Mouse (Mus musculus) midbrain, postnatal 0 days (tissue): ENCODE measurements around the gene Tmem213. TPM values are rescaled to one million over a fixed set of nuclear protein-coding genes. Genes with fewer than 3 reads are reported as not detected.

ENCODE experiments used
- ATAC-seq: fragments of 200-750 bp; cut with Nextera tagmentation; 2 replicates; pipeline ENCODE4 v1.8.0; 2017; ENCODE audit warnings: moderate number of reproducible peaks, mild to moderate bottlenecking, moderate TSS enrichment, moderate library complexity; ENCODE audit not compliant: low FRiP score
- DNase-seq: peaks from one replicate; pipeline ENCODE4 v3.0.0-alpha.2; 2015; ENCODE audit warnings: low spot score
- H3K27ac ChIP-seq: fragments of 300-500 bp; sonication (generic); 2 replicates; pipeline ENCODE4 v1.5.1; 2014; ENCODE audit warnings: low read depth, mild to moderate bottlenecking, low read length, mixed read lengths
- H3K27me3 ChIP-seq: fragments of 300-500 bp; sonication (generic); 2 replicates; pipeline ENCODE4 v1.6.1; 2014; ENCODE audit warnings: low read length, control low read depth, mixed read lengths; ENCODE audit not compliant: insufficient read depth
- H3K36me3 ChIP-seq: fragments of 300-500 bp; sonication (generic); 2 replicates; pipeline ENCODE4 v1.6.1; 2014; ENCODE audit warnings: low read length, control low read depth, mixed read lengths; ENCODE audit not compliant: insufficient read depth
- H3K4me1 ChIP-seq: fragments of 300-500 bp; sonication (generic); 2 replicates; pipeline ENCODE4 v1.6.1; 2014; ENCODE audit warnings: mild to moderate bottlenecking, control low read depth, antibody characterized with exemption, low read length, mixed read lengths; ENCODE audit not compliant: insufficient read depth
- H3K4me2 ChIP-seq: fragments of 300-500 bp; sonication (generic); 2 replicates; pipeline ENCODE4 v1.6.1; 2014; ENCODE audit warnings: low read depth, mild to moderate bottlenecking, low read length, mixed read lengths; ENCODE audit not compliant: poor library complexity, severe bottlenecking
- H3K4me3 ChIP-seq: fragments of 300-500 bp; sonication (generic); 2 replicates; pipeline ENCODE4 v1.5.1; 2014; ENCODE audit warnings: low read depth, mild to moderate bottlenecking, low read length, moderate library complexity
- H3K9ac ChIP-seq: fragments of 300-500 bp; sonication (generic); replicated peaks from 2 replicates; pipeline ENCODE4 v1.6.1; 2014; ENCODE audit warnings: mild to moderate bottlenecking, low read length, moderate library complexity, mixed read lengths; ENCODE audit not compliant: poor library complexity, severe bottlenecking
- H3K9me3 ChIP-seq: fragments of 300-500 bp; sonication (generic); 2 replicates; pipeline ENCODE4 v1.6.1; 2016; ENCODE audit warnings: low read length, control low read depth
- CTCF ChIP-seq: IDR thresholded peaks from 2 replicates; pipeline ENCODE4 v1.5.1; 2016; ENCODE audit warnings: antibody characterized with exemption, mild to moderate bottlenecking
- WGBS: fragments of 180-500 bp; shearing (Covaris S2); extraction: QIAGEN DNeasy Blood & Tissue Kit; methylation state at CpG from one replicate; pipeline ENCODE4 v1.1.7; 2014; 5-methylcytosine and 5-hydroxymethylcytosine counted together
- polyA plus RNA-seq: library from polyadenylated mRNA; unstranded; fragments of >200 nt; fragmentation: Nextera tagmentation; extraction: Ambion mirVana; gene quantifications from 2 replicates; pipeline ENCODE4 v1.2.1, GENCODE M21; 2015
- total RNA-seq: library from RNA; depleted of rRNA; stranded (reverse); fragments of >200 nt; gene quantifications from 2 replicates; pipeline ENCODE4 v1.2.3, GENCODE M21; 2014

Gene Tmem213
- total and polyA plus RNA-seq, 2 experiments from 2014 or later: 0.26 TPM; not detected in 1

- no peak overlapping the region for H3K4me2 ChIP-seq
- no peaks in the 10 kb centered on the region for H3K4me1 ChIP-seq
- ATAC-seq: no peak
- WGBS: 88% methylated on average over 14 of the region's 14 CpGs
- H3K9ac ChIP-seq: no peak overlapping the region
- H3K4me3 ChIP-seq: no peak overlapping the region
- no peak for DNase-seq
- no peaks in the 10 kb centered on the region for H3K27me3 ChIP-seq
- no peak overlapping the region for H3K27ac ChIP-seq
- peaks cover 36% of the 10 kb centered on the region for H3K36me3 ChIP-seq
- TF ChIP-seq CTCF: no peak
- H3K9me3 ChIP-seq: no peaks in the 10 kb centered on the region
Observed at GRCm38 (mm10) chr6:38128115-38128514, 19.1 kb downstream of the Tmem213 start.

GRCm38 (mm10) chr6:38129883-38130282 is 20.8 kb downstream of the Tmem213 start:
- Histone ChIP-seq H3K27ac (no peak overlapping the region), H3K27me3 (no peaks in the 10 kb centered on the region), H3K9ac (no peak overlapping the region), H3K4me1 (no peaks in the 10 kb centered on the region), H3K4me3 (no peak overlapping the region), H3K9me3 (no peaks in the 10 kb centered on the region), H3K4me2 (no peak overlapping the region), H3K36me3 (peaks cover 40% of the 10 kb centered on the region)
- ATAC-seq (no peak), DNase-seq (no peak)
- peak; percentile 39 for TF ChIP-seq CTCF
- 99% methylated on average over 5 of the region's 5 CpGs for WGBS

- no peak overlapping the region for H3K4me3 ChIP-seq
- H3K27ac ChIP-seq: no peak overlapping the region
- TF ChIP-seq CTCF: no peak
- peaks cover 40% of the 10 kb centered on the region for H3K36me3 ChIP-seq
- 69% methylated on average over 4 of the region's 4 CpGs for WGBS
- no peaks in the 10 kb centered on the region for H3K4me1 ChIP-seq
- H3K4me2 ChIP-seq: no peak overlapping the region
- H3K9ac ChIP-seq: no peak overlapping the region
- no peaks in the 10 kb centered on the region for H3K9me3 ChIP-seq
- no peak for ATAC-seq
- no peaks in the 10 kb centered on the region for H3K27me3 ChIP-seq
- DNase-seq: peak; percentile 57
Observed at GRCm38 (mm10) chr6:38131801-38132231, 22.8 kb downstream of the Tmem213 start.

GRCm38 (mm10) chr6:38134806-38135559 is 25.9 kb downstream of the Tmem213 start:
- Histone ChIP-seq H3K36me3 (peaks cover 28% of the 10 kb centered on the region), H3K4me2 (no peak overlapping the region), H3K9ac (no peak overlapping the region), H3K9me3 (no peaks in the 10 kb centered on the region), H3K27me3 (no peaks in the 10 kb centered on the region), H3K4me1 (no peaks in the 10 kb centered on the region), H3K4me3 (no peak overlapping the region), H3K27ac (no peak overlapping the region)
- no peak for TF ChIP-seq CTCF
- DNase-seq: no peak
- ATAC-seq: no peak
- 83% methylated on average over 8 of the region's 8 CpGs for WGBS

GRCm38 (mm10) chr6:38139086-38139485 is 30.0 kb downstream of the Tmem213 start:
- Histone ChIP-seq H3K27ac (no peak overlapping the region), H3K36me3 (peaks cover 33% of the 10 kb centered on the region), H3K4me3 (no peak overlapping the region), H3K9ac (no peak overlapping the region), H3K4me2 (no peak overlapping the region), H3K4me1 (no peaks in the 10 kb centered on the region), H3K9me3 (no peaks in the 10 kb centered on the region), H3K27me3 (no peaks in the 10 kb centered on the region)
- no peak for ATAC-seq
- WGBS: 90% methylated on average over 3 of the region's 3 CpGs
- no peak for TF ChIP-seq CTCF
- no peak for DNase-seq

- no peaks in the 10 kb centered on the region for H3K4me1 ChIP-seq
Observed at GRCm38 (mm10) chr6:38140402-38140801, 31.3 kb downstream of the Tmem213 start.

More at GRCm38 (mm10) chr6:38140402-38140801, 31.3 kb downstream of the Tmem213 start:
- WGBS: 88% methylated on average over 9 of the region's 9 CpGs
- TF ChIP-seq CTCF: no peak
- no peaks in the 10 kb centered on the region for H3K9me3 ChIP-seq
- no peak overlapping the region for H3K4me3 ChIP-seq
- DNase-seq: no peak
- no peak overlapping the region for H3K4me2 ChIP-seq
- no peaks in the 10 kb centered on the region for H3K27me3 ChIP-seq
- ATAC-seq: no peak
- no peak overlapping the region for H3K9ac ChIP-seq
- peaks cover 30% of the 10 kb centered on the region for H3K36me3 ChIP-seq
- no peak overlapping the region for H3K27ac ChIP-seq
